Mouse (Mus musculus) small intestine, adult 2 months (tissue): ENCODE data around the gene Fam71e2. TPM values are rescaled to one million over a fixed set of nuclear protein-coding genes. Genes with fewer than 3 reads are reported as not detected.
A peak's percentile ranks its signal among the peaks of the same experiment; 100 is the strongest.

Source experiments
- H3K27ac ChIP-seq: fragments of 200-500 bp; 2 replicates; pipeline ENCODE4 v1.5.1; 2012; ENCODE audit warnings: low read depth, low read length, control low read depth, inconsistent platforms; ENCODE audit not compliant: insufficient read depth
- H3K27me3 ChIP-seq: fragments of 200-500 bp; 2 replicates; pipeline ENCODE4 v1.6.1; 2012; ENCODE audit warnings: mild to moderate bottlenecking, moderate library complexity, low read length, inconsistent platforms; ENCODE audit not compliant: control insufficient read depth, insufficient read depth
- H3K36me3 ChIP-seq: fragments of 200-500 bp; 2 replicates; pipeline ENCODE4 v1.6.1; 2012; ENCODE audit warnings: mild to moderate bottlenecking, low read length, control low read depth, inconsistent platforms; ENCODE audit not compliant: control insufficient read depth, insufficient read depth
- H3K4me1 ChIP-seq: fragments of 200-500 bp; 2 replicates; pipeline ENCODE4 v1.6.1; 2012; ENCODE audit warnings: low read length, inconsistent platforms, mixed read lengths; ENCODE audit not compliant: control insufficient read depth, insufficient read depth, insufficient read length
- H3K4me3 ChIP-seq: fragments of 200-500 bp; 2 replicates; pipeline ENCODE4 v1.5.1; 2012; ENCODE audit warnings: low read depth, mild to moderate bottlenecking, control low read depth, inconsistent platforms, low read length, moderate library complexity
- CTCF ChIP-seq: fragments of 200-500 bp; IDR thresholded peaks from 2 replicates; pipeline ENCODE4 v1.5.1; 2012; ENCODE audit warnings: low read depth, mild to moderate bottlenecking, control low read depth, inconsistent platforms, low read length, moderate library complexity, mixed read lengths; ENCODE audit not compliant: insufficient replicate concordance, insufficient read length; ENCODE audit errors: extremely low read depth
- POLR2A ChIP-seq: fragments of 200-500 bp; IDR thresholded peaks from 2 replicates; pipeline ENCODE4 v1.6.1; 2012; ENCODE audit warnings: low read depth, mild to moderate bottlenecking, control low read depth, inconsistent platforms, low read length, moderate library complexity
- WGBS: fragments of 180-500 bp; shearing (Covaris S2); methylation state at CpG from one replicate; pipeline ENCODE4 v1.1.7; 2018; 5-methylcytosine and 5-hydroxymethylcytosine counted together
- polyA plus RNA-seq: library from polyadenylated mRNA; depleted of rRNA; stranded (reverse); fragments of >200 nt; gene quantifications from 2 replicates; pipeline ENCODE4 v1.2.3, GENCODE M21; 2012

Gene Fam71e2
- polyA plus RNA-seq, 1 experiment, result not detected

DNA sequence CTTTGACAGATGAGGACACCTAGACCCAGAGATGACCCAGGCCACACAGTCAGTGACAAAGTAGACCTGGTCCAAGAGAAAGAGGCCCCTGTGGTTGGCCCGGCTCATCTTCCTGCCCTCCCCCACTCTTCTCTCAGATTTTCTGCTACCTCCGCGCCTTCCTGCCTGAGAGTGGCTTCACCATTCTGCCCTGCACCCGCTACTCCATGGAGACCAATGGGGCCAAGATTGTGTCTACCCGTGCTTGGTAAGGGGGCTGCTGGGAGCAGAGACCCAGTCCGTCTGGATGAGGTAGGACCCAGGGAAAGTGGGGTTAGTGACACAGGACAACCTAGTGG lies 28.7 kb downstream of the Fam71e2 start:
- Histone ChIP-seq H3K36me3 (peaks cover 32% of the 10 kb centered on the region), H3K4me3 (no peak overlapping the region), H3K4me1 (peaks cover 8% of the 10 kb centered on the region), H3K27me3 (no peaks in the 10 kb centered on the region), H3K27ac (no peak overlapping the region)
- TF ChIP-seq CTCF, result no peak
- no peak for TF ChIP-seq POLR2A
- WGBS, result 93% methylated on average over 6 of the region's 6 CpGs

- peak overlapping the region; percentile 94 for H3K27ac ChIP-seq
- peaks cover 8% of the 10 kb centered on the region for H3K4me1 ChIP-seq
- TF ChIP-seq POLR2A (no peak), CTCF (no peak)
- peaks cover 30% of the 10 kb centered on the region for H3K36me3 ChIP-seq
- WGBS, result 86% methylated on average over 21 of the region's 21 CpGs
- no peak overlapping the region for H3K4me3 ChIP-seq
- H3K27me3 ChIP-seq, result no peaks in the 10 kb centered on the region
Measured at GRCm38 (mm10) chr7:4741672-4742481, 29.2 kb downstream of the Fam71e2 start.

GRCm38 (mm10) chr7:4741151-4741550 lies 30.0 kb downstream of the Fam71e2 start:
- H3K27ac ChIP-seq, result peak overlapping the region; percentile 94
- WGBS, result 8% methylated on average over 4 of the region's 4 CpGs
- peaks cover 8% of the 10 kb centered on the region for H3K4me1 ChIP-seq
- no peaks in the 10 kb centered on the region for H3K27me3 ChIP-seq
- no peak for TF ChIP-seq POLR2A
- no peak for TF ChIP-seq CTCF
- peaks cover 24% of the 10 kb centered on the region for H3K36me3 ChIP-seq
- H3K4me3 ChIP-seq, result peak overlapping the region; percentile 94

- WGBS, result under 1% methylated on average over 14 of the region's 14 CpGs
- peaks cover 8% of the 10 kb centered on the region for H3K4me1 ChIP-seq
- TF ChIP-seq POLR2A, result no peak
- H3K27ac ChIP-seq, result peak overlapping the region; percentile 94
- H3K27me3 ChIP-seq, result no peaks in the 10 kb centered on the region
- peak overlapping the region; percentile 94 for H3K4me3 ChIP-seq
- H3K36me3 ChIP-seq, result peaks cover 18% of the 10 kb centered on the region
Measured at GRCm38 (mm10) chr7:4740309-4740727, 30.8 kb downstream of the Fam71e2 start.

GRCm38 (mm10) chr7:4739544-4740275 lies 31.4 kb downstream of the Fam71e2 start, which contains the start of gene Kmt5c:
Gene Kmt5c (plus strand): TSS chr7:4740115.
- TF ChIP-seq CTCF, result 0 out of 2 replicates have a peak, but pooled peaks have one; percentile 4
- peak; percentile 97 for TF ChIP-seq POLR2A
- Histone ChIP-seq H3K27ac (peak within 1 kb of the TSS; percentile 94), H3K27me3 (no peaks in the 10 kb centered on the region), H3K4me1 (peaks cover 8% of the 10 kb centered on the region), H3K36me3 (peaks cover 18% of the 10 kb centered on the region), H3K4me3 (peak within 1 kb of the TSS; percentile 94)
- WGBS, result under 1% methylated on average over 38 of the region's 44 CpGs

DNA sequence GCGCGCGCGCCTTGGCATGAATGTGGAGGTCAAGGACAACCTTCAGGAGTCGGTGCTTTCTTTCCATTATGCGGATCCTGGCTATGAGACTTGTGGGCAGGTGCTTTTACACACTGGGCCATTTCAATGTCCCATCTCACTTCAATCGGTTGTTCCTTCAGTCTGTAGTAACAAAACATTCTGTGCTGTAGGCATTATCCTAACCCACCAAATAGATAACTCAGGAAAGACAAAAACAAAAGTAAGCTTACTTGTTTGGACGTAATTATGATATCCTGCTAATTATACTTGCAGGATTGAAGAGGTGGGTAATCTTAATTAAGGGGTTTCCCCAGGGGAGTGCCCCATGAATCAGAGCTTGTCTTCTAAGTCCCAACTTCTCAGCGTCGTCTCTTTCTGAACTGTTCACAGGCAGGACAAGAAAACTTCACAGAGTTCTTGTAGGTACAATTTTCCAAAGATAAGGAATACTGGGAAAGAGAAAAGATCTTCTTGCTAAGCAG lies 32.0 kb downstream of the Fam71e2 start:
- Histone ChIP-seq H3K4me3 (peak overlapping the region; percentile 58), H3K27ac (peak overlapping the region; percentile 77), H3K27me3 (no peaks in the 10 kb centered on the region), H3K36me3 (peaks cover 18% of the 10 kb centered on the region), H3K4me1 (peaks cover 8% of the 10 kb centered on the region)
- WGBS, result 44% methylated on average over 10 of the region's 10 CpGs
- no peak for TF ChIP-seq CTCF
- no peak for TF ChIP-seq POLR2A

GRCm38 (mm10) chr7:4732968-4733392 lies 38.1 kb downstream of the Fam71e2 start:
- Histone ChIP-seq H3K4me1 (peaks cover 10% of the 10 kb centered on the region; the same call in 1 of the 2 replicates), H3K27me3 (no peaks in the 10 kb centered on the region), H3K27ac (peak overlapping the region; percentile 83), H3K4me3 (no peak overlapping the region), H3K36me3 (no peaks in the 10 kb centered on the region)
- 24% methylated on average over 6 of the region's 6 CpGs for WGBS
- no peak for TF ChIP-seq POLR2A
- TF ChIP-seq CTCF, result no peak
